Mouse (Mus musculus) G1E (cell line): ENCODE results near the gene Cklf.
"Not testable (repeated sequence)": the region's sequence is repeated elsewhere in the genome, so short reads cannot be mapped to it uniquely, and the experiment has no call there.

ENCODE experiments used
- CTCF ChIP-seq: IDR thresholded peaks from 2 replicates; pipeline ENCODE4 v1.5.1; 2012; ENCODE audit warnings: low read depth, low read length, inconsistent platforms, mixed read lengths
- GATA1 ChIP-seq: IDR thresholded peaks from 2 replicates; pipeline ENCODE4 v1.6.1; 2012; ENCODE audit warnings: borderline replicate concordance, low read length, inconsistent platforms, mixed read lengths

DNA sequence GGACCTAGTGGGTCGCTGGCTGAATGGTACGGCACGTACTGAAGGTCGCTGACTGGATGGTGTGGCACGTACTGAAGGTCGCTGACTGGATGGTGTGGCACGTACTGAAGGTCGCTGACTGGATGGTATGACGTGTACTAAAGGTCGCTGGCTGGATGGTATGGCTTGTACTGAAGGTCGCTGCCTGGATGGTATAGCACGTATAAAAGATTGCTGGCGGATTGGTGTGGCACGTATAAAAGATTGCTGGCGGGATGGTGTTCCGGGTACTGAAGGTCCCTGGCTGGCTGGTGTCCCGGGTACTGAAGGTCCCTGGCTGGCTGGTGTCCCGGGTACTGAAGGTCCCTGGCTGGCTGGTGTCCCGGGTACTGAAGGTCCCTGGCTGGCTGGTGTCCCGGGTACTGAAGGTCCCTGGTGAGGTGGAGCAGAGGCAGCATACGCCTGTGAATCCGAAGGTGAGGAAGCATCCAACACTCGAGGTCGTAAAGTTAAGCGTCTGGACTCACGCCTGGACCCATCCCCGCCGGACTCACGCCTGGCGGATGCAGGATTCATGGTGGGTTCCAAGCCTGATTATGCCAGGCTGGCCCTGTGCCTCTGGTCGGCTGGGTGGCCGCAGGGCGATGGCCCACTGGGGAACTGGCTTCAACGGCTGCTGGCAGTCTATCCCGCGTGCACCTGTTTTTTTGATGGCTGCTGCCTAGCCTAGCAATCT lies 58.9 kb downstream of the Cklf start, which contains the start of the genes Gm45711 and Cmtm1:
- TF ChIP-seq CTCF, GATA1: not testable (repeated sequence)
